Mouse (Mus musculus) activated CD4-positive, CD25-positive, alpha-beta regulatory T cell, adult 9 weeks (primary cell): ENCODE data around the gene Plxnb3. TPM values are rescaled to one million over a fixed set of nuclear protein-coding genes. Genes with fewer than 3 reads are reported as not detected.

ENCODE experiments used
- polyA plus RNA-seq: library from polyadenylated mRNA; unstranded; fragments of 100-300 nt; shearing (Covaris generic); gene quantifications from one replicate; pipeline ENCODE4 v1.2.1, GENCODE M21; 2017

Gene Plxnb3
- 0.05 TPM for polyA plus RNA-seq

GRCm38 (mm10) chrX:73756334-73757140 is at the start of gene Plxnb3:
Gene Plxnb3, plus strand, starts transcription at chrX:73757090.

GRCm38 (mm10) chrX:73716109-73716661 is 40.7 kb upstream of the Plxnb3 start, which contains the start of the genes Bcap31 and Abcd1:
Gene Bcap31, minus strand, starts transcription at chrX:73716175.
Gene Abcd1, plus strand, starts transcription at chrX:73716597.

GRCm38 (mm10) chrX:73774168-73774760 is 17.4 kb downstream of the Plxnb3 start, which contains the start of gene Srpk3:
Gene Srpk3, plus strand, starts transcription at chrX:73774405.

GRCm38 (mm10) chrX:73786364-73787224 is 29.7 kb downstream of the Plxnb3 start, which contains the start of the genes Idh3g and Ssr4:
Gene Idh3g, minus strand, starts transcription at chrX:73786897.
Gene Ssr4, plus strand, starts transcription at chrX:73787028.

Other genes with a start within 250 kb of the Plxnb3 start
- 0.33 TPM for gene Dusp9, start 117.7 kb upstream of the Plxnb3 start, polyA plus RNA-seq
- 1.7 TPM for gene Pnck, start 97.0 kb upstream of the Plxnb3 start, polyA plus RNA-seq
- 0.13 TPM for gene Slc6a8, start 83.9 kb upstream of the Plxnb3 start, polyA plus RNA-seq
- gene Bcap31, start 40.9 kb upstream of the Plxnb3 start, polyA plus RNA-seq = 351 TPM
- gene Abcd1, start 40.5 kb upstream of the Plxnb3 start, polyA plus RNA-seq = 48.7 TPM
- 1.5 TPM for gene Srpk3, start 17.3 kb downstream of the Plxnb3 start, polyA plus RNA-seq
- 231 TPM for gene Idh3g, start 29.8 kb downstream of the Plxnb3 start, polyA plus RNA-seq
- gene Ssr4, start 29.9 kb downstream of the Plxnb3 start, polyA plus RNA-seq = 233 TPM
- gene Pdzd4, start 67.9 kb downstream of the Plxnb3 start, polyA plus RNA-seq = 0.39 TPM
- gene Avpr2, start 135.0 kb downstream of the Plxnb3 start, polyA plus RNA-seq = 6.1 TPM
- 7.8 TPM for gene L1cam, start 139.0 kb downstream of the Plxnb3 start, polyA plus RNA-seq
- gene Arhgap4, start 164.8 kb downstream of the Plxnb3 start, polyA plus RNA-seq = 349 TPM
- gene Naa10, start 164.9 kb downstream of the Plxnb3 start, polyA plus RNA-seq = 231 TPM
- gene Renbp, start 173.8 kb downstream of the Plxnb3 start, polyA plus RNA-seq = 7.8 TPM
- gene Hcfc1, start 209.3 kb downstream of the Plxnb3 start, polyA plus RNA-seq = 65.7 TPM